Mouse (Mus musculus): ENCODE data around the gene Rora. TPM values are rescaled to one million over a fixed set of nuclear protein-coding genes. Genes with fewer than 3 reads are reported as not detected.

The Rora gene
- polyA plus RNA-seq, 1 experiment from 2014 or later: 11.1 TPM

GRCm38 (mm10) chr9:68944026-68944425 is 290.4 kb downstream of the Rora start:
- Histone ChIP-seq H3K9ac (no peak overlapping the region), H3K27me3 (no peaks in the 10 kb centered on the region; the same call in 1 of the 2 replicates), H3K4me2 (no peak overlapping the region), H3K4me1 (replicated peaks) (peaks cover 24% of the 10 kb centered on the region), H3K27ac (replicated peaks) (no peak overlapping the region), H3K9me3 (no peaks in the 10 kb centered on the region), H3K36me3 (no peaks in the 10 kb centered on the region), H3K4me3 (no peak overlapping the region)
- WGBS: 95% methylated on average over 3 of the region's 3 CpGs
- no peak for ATAC-seq (ENCODE audit: low read depth)

- H3K4me2 ChIP-seq: no peak overlapping the region
- H3K4me1 ChIP-seq (replicated peaks): peaks cover 20% of the 10 kb centered on the region
- H3K9ac ChIP-seq: no peak overlapping the region
- H3K4me3 ChIP-seq: no peak overlapping the region
- no peaks in the 10 kb centered on the region for H3K9me3 ChIP-seq
- 0 out of 2 replicates have a peak, but pooled peaks have one; percentile 47 for ATAC-seq (ENCODE audit: low read depth)
- no peak overlapping the region for H3K27ac ChIP-seq (replicated peaks)
- WGBS: 7% methylated on average over 6 of the region's 6 CpGs
- peaks cover 5% of the 10 kb centered on the region for H3K27me3 ChIP-seq
- no peaks in the 10 kb centered on the region for H3K36me3 ChIP-seq
Measured at GRCm38 (mm10) chr9:68947707-68948106, 294.1 kb downstream of the Rora start.

GRCm38 (mm10) chr9:68948141-68948540 is 294.6 kb downstream of the Rora start:
- 0 out of 2 replicates have a peak, but pooled peaks have one; percentile 43 for ATAC-seq (ENCODE audit: low read depth)
- Histone ChIP-seq H3K27ac (replicated peaks) (no peak overlapping the region), H3K27me3 (peaks cover 8% of the 10 kb centered on the region), H3K36me3 (no peaks in the 10 kb centered on the region), H3K9ac (no peak overlapping the region), H3K4me2 (no peak overlapping the region), H3K4me3 (no peak overlapping the region), H3K4me1 (replicated peaks) (peaks cover 17% of the 10 kb centered on the region), H3K9me3 (no peaks in the 10 kb centered on the region)
- WGBS: 48% methylated on average over 3 of the region's 3 CpGs

- no peaks in the 10 kb centered on the region for H3K36me3 ChIP-seq
- WGBS: 37% methylated on average over 12 of the region's 12 CpGs
- no peaks in the 10 kb centered on the region for H3K9me3 ChIP-seq
- ATAC-seq (ENCODE audit: low read depth): no peak
- H3K4me3 ChIP-seq: no peak overlapping the region
- no peak overlapping the region for H3K9ac ChIP-seq
- peaks cover 11% of the 10 kb centered on the region; the same call in 1 of the 2 replicates for H3K27me3 ChIP-seq
- no peak overlapping the region for H3K27ac ChIP-seq (replicated peaks)
- H3K4me1 ChIP-seq (replicated peaks): peaks cover 11% of the 10 kb centered on the region
- no peak overlapping the region for H3K4me2 ChIP-seq
Measured at GRCm38 (mm10) chr9:68956210-68956874, 302.8 kb downstream of the Rora start.

GRCm38 (mm10) chr9:68956938-68957573 is 303.5 kb downstream of the Rora start:
- Histone ChIP-seq H3K27ac (replicated peaks) (no peak overlapping the region), H3K4me1 (replicated peaks) (peaks cover 11% of the 10 kb centered on the region), H3K4me3 (no peak overlapping the region), H3K36me3 (no peaks in the 10 kb centered on the region), H3K9ac (no peak overlapping the region), H3K4me2 (no peak overlapping the region), H3K27me3 (0 out of 2 replicates have a peak, but pooled peaks cover 5% of the 10 kb centered on the region), H3K9me3 (no peaks in the 10 kb centered on the region)
- WGBS: 64% methylated on average over 5 of the region's 5 CpGs
- no peak for ATAC-seq (ENCODE audit: low read depth)

GRCm38 (mm10) chr9:68957793-68958192 is 304.2 kb downstream of the Rora start:
- no peak overlapping the region for H3K9ac ChIP-seq
- no peak for ATAC-seq (ENCODE audit: low read depth)
- H3K36me3 ChIP-seq: no peaks in the 10 kb centered on the region
- no peak overlapping the region for H3K4me2 ChIP-seq
- 95% methylated on average over 3 of the region's 3 CpGs for WGBS
- H3K27ac ChIP-seq (replicated peaks): no peak overlapping the region
- H3K4me1 ChIP-seq (replicated peaks): peaks cover 11% of the 10 kb centered on the region
- no peaks in the 10 kb centered on the region for H3K9me3 ChIP-seq
- 0 out of 2 replicates have a peak, but pooled peaks cover 5% of the 10 kb centered on the region for H3K27me3 ChIP-seq
- no peak overlapping the region for H3K4me3 ChIP-seq

GRCm38 (mm10) chr9:68958919-68959318 is 305.3 kb downstream of the Rora start:
- no peak overlapping the region for H3K27ac ChIP-seq (replicated peaks)
- WGBS: 44% methylated on average over 5 of the region's 5 CpGs

GRCm38 (mm10) chr9:68963898-68964297 is 310.3 kb downstream of the Rora start:
- 80% methylated on average over 5 of the region's 5 CpGs for WGBS
- H3K9me3 ChIP-seq: no peaks in the 10 kb centered on the region
- H3K27ac ChIP-seq (replicated peaks): no peak overlapping the region
- no peaks in the 10 kb centered on the region for H3K27me3 ChIP-seq
- H3K4me3 ChIP-seq: no peak overlapping the region
- ATAC-seq (ENCODE audit: low read depth): no peak
- no peak overlapping the region for H3K4me2 ChIP-seq
- H3K4me1 ChIP-seq (replicated peaks): no peaks in the 10 kb centered on the region; the same call in 1 of the 2 replicates
- no peaks in the 10 kb centered on the region for H3K36me3 ChIP-seq
- H3K9ac ChIP-seq: no peak overlapping the region

More at GRCm38 (mm10) chr9:68958919-68959318, 305.3 kb downstream of the Rora start:
- ATAC-seq (ENCODE audit: low read depth): no peak
- Histone ChIP-seq H3K9me3 (no peaks in the 10 kb centered on the region), H3K4me3 (no peak overlapping the region), H3K36me3 (no peaks in the 10 kb centered on the region), H3K9ac (no peak overlapping the region), H3K4me1 (replicated peaks) (peaks cover 11% of the 10 kb centered on the region), H3K4me2 (no peak overlapping the region), H3K27me3 (no peaks in the 10 kb centered on the region)

GRCm38 (mm10) chr9:68966540-68966939 is 313.0 kb downstream of the Rora start:
- no peaks in the 10 kb centered on the region for H3K9me3 ChIP-seq
- H3K4me1 ChIP-seq (replicated peaks): no peaks in the 10 kb centered on the region; the same call in 1 of the 2 replicates
- H3K27me3 ChIP-seq: no peaks in the 10 kb centered on the region
- 64% methylated on average over 13 of the region's 13 CpGs for WGBS
- no peak overlapping the region for H3K4me3 ChIP-seq
- H3K36me3 ChIP-seq: no peaks in the 10 kb centered on the region
- H3K9ac ChIP-seq: no peak overlapping the region
- H3K4me2 ChIP-seq: no peak overlapping the region
- no peak overlapping the region for H3K27ac ChIP-seq (replicated peaks)
- ATAC-seq (ENCODE audit: low read depth): no peak

- Histone ChIP-seq H3K9me3 (no peaks in the 10 kb centered on the region), H3K4me1 (replicated peaks) (no peaks in the 10 kb centered on the region; the same call in 1 of the 2 replicates), H3K4me3 (no peak overlapping the region), H3K27ac (replicated peaks) (no peak overlapping the region), H3K9ac (no peak overlapping the region), H3K36me3 (no peaks in the 10 kb centered on the region), H3K27me3 (no peaks in the 10 kb centered on the region), H3K4me2 (no peak overlapping the region)
- ATAC-seq (ENCODE audit: low read depth): no peak
- 83% methylated on average over 6 of the region's 6 CpGs for WGBS
Measured at GRCm38 (mm10) chr9:68970074-68970473, 316.5 kb downstream of the Rora start.

GRCm38 (mm10) chr9:68972277-68972676 is 318.7 kb downstream of the Rora start:
- H3K9ac ChIP-seq: no peak overlapping the region
- 92% methylated on average over 7 of the region's 7 CpGs for WGBS
- no peaks in the 10 kb centered on the region for H3K36me3 ChIP-seq
- no peak overlapping the region for H3K4me2 ChIP-seq
- ATAC-seq (ENCODE audit: low read depth): no peak
- no peaks in the 10 kb centered on the region for H3K9me3 ChIP-seq
- no peaks in the 10 kb centered on the region for H3K27me3 ChIP-seq
- no peak overlapping the region for H3K4me3 ChIP-seq
- no peak overlapping the region for H3K27ac ChIP-seq (replicated peaks)
- peaks cover 9% of the 10 kb centered on the region; the same call in 1 of the 2 replicates for H3K4me1 ChIP-seq (replicated peaks)

- WGBS: 89% methylated on average over 2 of the region's 2 CpGs
- H3K4me2 ChIP-seq: no peak overlapping the region
- no peak overlapping the region for H3K9ac ChIP-seq
- ATAC-seq (ENCODE audit: low read depth): no peak
- H3K27ac ChIP-seq (replicated peaks): no peak overlapping the region
- H3K4me3 ChIP-seq: no peak overlapping the region
- no peaks in the 10 kb centered on the region for H3K27me3 ChIP-seq
- H3K36me3 ChIP-seq: no peaks in the 10 kb centered on the region
- H3K4me1 ChIP-seq (replicated peaks): peaks cover 13% of the 10 kb centered on the region; the same call in 1 of the 2 replicates
- no peaks in the 10 kb centered on the region for H3K9me3 ChIP-seq
Measured at GRCm38 (mm10) chr9:68974517-68974916, 320.9 kb downstream of the Rora start.
